Mouse (Mus musculus) heart, postnatal 0 days (tissue): ENCODE results near the gene Atf3.

Experiments used
- CTCF ChIP-seq: IDR thresholded peaks from 2 replicates; pipeline ENCODE4 v1.5.1; 2016; ENCODE audit warnings: antibody characterized with exemption, control low read depth, low read depth
- EP300 ChIP-seq: IDR thresholded peaks from 2 replicates; pipeline ENCODE4 v1.6.1; 2016; ENCODE audit warnings: antibody characterized with exemption, low read depth

GRCm38 (mm10) chr1:191193657-191194424 lies 24.0 kb downstream of the Atf3 start:
- peak; percentile 25; the same call in 1 of the 2 replicates for TF ChIP-seq CTCF
- TF ChIP-seq EP300: no peak
